Mouse (Mus musculus) lung, adult 2 months (tissue): ENCODE data around the gene Spon1.

ENCODE experiments used
- CTCF ChIP-seq: fragments of 200-500 bp; IDR thresholded peaks from 2 replicates; pipeline ENCODE4 v1.5.1; 2011; ENCODE audit warnings: mild to moderate bottlenecking, low read length, control low read depth; ENCODE audit not compliant: insufficient read depth
- POLR2A ChIP-seq: fragments of 200-500 bp; IDR thresholded peaks from 2 replicates; pipeline ENCODE4 v1.6.1; 2011; ENCODE audit warnings: low read depth, mild to moderate bottlenecking, control low read depth, low read length, borderline replicate concordance; ENCODE audit errors: extremely low read depth

DNA sequence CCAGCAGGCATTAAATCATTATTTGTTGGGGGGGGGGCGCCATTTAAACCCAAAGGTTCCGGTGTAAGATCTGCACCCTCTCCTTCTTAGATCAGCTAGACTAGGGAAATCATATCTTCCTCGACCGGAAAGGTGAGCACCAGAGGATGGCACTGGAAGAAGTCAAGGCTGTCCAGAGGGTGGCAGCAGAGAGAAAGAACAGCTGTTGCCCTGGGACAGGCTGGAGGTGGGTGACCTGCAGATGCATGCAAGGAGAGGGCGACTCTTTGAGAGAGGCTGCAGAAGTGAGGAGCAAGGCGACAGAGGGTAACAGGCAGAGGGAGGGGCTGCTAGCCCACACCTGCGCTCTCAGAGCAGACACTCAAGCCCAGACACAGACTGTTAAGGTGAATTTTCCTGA is 8.2 kb downstream of the Spon1 start:
- TF ChIP-seq POLR2A, result no peak
- TF ChIP-seq CTCF, result peak; percentile 82
